Mouse (Mus musculus) urinary bladder, adult 18-20 months (tissue): ENCODE measurements around the gene Oog1.
"Not testable (repeated sequence)": the region's sequence is repeated elsewhere in the genome, so short reads cannot be mapped to it uniquely, and the experiment has no call there.

ENCODE experiments used
- DNase-seq, 2 experiments: peaks; one replicate each; pipeline ENCODE4 v3.0.0; 2022; ENCODE audit warnings: low spot score in 2 of 2, mixed read lengths in 2 of 2

Gene Oog1

DNA sequence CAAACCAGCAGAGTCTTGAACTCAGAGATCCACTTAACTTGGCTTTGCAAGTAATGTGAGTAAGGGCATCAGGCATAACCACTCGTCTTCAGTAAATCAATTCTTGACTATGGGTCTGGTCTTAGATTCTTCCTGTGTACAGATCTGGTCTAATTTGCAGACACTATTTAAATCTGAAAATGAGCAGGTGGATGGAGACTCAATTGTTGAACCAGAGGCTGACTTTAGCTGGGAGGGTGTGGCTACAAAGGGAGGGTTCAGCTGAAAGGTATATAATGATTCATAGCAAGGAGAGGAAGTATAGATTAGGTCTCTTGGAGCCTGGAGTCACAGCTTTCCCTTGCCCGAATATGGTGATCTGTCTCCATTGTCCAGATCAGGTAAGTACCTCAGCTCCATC lies at the start of gene Oog1:
Gene Oog1 (plus strand): TSS at position 301 of the 400 bp plus-strand sequence.
- DNase-seq: not testable (repeated sequence)

DNA sequence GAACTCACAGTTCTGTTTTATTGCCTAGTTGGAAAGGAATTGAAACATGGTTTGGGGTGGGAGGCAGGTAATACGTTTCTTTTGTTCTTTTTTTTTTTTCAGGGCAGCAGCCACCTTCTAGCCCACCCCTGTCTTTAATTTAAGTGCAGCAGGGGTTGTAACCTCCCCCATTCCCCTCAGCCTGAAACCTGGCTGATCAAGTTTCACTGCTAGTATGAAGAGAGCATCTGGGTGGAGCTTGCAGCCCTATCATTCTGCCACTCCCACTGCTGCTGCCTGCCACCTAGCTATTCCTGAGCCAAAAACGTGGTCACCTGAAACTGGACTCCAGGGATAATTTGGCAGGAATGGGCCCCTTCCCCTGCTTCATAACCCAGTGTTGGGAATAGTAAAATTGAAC lies 1.1 kb upstream of the Oog1 start:
- DNase-seq: not testable (repeated sequence)

DNA sequence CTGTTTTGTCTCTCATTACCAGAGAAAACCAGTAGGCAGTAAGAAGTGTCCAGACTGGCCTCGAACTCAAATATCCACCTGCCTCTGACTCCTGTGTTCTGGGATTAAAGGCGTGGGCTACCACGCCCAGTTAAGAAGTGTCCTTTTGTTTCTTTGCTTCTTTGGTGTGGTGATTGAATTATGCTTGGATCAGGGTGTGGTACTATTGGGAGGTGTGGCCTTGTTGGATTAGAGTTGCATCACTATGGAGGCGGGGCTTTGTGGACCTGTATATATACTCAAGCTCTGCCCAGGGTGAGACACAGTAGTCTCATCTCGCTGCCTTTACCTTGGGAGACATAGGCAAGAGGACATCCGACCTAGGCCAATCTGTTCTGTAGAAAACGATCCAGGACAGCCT lies 16.1 kb downstream of the Oog1 start, which contains the start of gene Gm4027:
Gene Gm4027 (plus strand): TSS at position 301 of the 400 bp plus-strand sequence.
- DNase-seq: not testable (repeated sequence)

DNA sequence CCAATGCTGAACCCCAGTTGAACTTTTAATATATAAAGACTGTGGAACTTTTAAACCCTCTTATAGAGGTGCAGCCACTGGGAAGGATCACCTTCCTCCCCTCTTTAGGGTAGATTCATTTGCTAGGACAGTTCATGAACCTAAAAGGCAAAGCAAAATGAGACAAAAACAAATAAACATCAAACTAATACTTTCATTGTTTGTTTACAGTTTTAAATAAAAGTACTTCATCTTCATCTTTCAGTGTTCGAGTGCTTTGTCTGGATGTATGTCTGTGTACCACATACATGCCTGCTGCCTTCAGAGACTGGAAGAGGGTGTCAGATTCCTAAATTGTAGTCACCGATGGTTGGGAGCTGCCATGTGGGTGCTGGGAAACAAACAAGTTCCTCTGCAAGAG lies 42.0 kb downstream of the Oog1 start, which contains the start of gene Gm16381:
Gene Gm16381 (minus strand): TSS at position 101 of the 400 bp plus-strand sequence.
- not testable (repeated sequence) for DNase-seq

DNA sequence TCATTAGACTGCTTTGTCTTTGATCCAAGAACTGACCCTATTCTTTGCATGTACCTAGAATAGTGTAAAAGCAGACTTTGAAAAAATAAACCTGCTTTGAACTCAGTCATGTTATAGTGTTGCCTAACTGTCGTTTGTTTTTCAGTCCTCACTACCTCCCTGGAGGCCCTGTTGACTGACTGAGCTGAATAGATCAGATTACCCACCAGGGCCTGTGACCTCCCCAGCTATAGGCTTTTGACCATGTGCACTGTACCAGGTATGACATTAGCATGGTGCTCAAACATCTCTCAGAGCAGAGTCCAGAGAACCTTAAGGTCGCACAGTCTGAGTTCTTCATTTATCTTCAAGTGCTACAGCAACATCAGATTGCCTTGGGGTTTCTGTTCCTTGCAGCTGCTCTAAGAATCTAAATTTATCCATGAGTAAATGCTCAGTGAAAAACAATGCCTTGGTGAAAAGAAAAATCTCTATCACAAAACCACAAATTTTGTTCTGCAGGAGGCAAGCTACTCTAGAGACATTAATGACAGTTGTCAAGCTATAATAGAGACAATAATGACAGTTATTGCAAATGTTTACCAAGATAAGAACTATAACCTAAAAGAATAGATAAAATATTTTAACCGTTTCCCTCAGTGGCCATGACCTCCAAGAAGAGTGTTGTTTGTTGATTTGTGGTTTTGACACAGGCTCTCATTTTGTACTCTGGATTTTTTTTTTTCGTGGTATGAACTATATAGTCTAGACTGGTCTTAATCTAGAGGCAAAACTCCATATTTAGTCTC lies 50.6 kb downstream of the Oog1 start:
- not testable (repeated sequence) for DNase-seq
